Mouse (Mus musculus): ENCODE data around the gene Prok1. TPM values are rescaled to one million over a fixed set of nuclear protein-coding genes. Genes with fewer than 3 reads are reported as not detected.
A peak's percentile ranks its signal among the peaks of the same experiment; 100 is the strongest.

The Prok1 gene
- polyA plus RNA-seq, 1 experiment = not detected

DNA sequence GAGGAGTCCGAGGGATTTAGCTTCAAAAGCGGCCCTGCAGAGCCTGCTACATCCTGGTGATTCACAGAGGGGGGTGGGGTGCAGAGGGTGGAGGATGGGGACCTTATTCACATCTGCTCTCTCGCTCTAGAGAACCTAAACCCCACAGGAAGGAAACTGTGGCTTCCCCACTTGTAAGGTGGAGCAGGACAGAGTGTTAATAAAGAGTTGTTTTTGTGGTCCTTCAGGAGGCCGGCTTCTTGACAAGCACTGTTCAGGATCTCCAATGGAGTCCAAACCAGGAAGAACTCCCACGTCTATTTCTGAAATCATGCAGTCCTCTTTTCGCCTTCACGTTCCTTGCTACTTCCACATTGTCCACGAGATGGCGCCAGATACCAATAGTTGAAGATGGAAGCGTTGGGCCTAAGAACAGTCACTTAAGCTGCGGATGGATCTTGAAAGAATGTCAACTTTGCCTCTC is 6.1 kb downstream of the Prok1 start:
- Histone ChIP-seq H3K9ac (ENCODE audit: low read depth, poor library complexity, severe bottlenecking) (no peak overlapping the region), H3K27me3 (ENCODE audit: control insufficient read depth, insufficient read depth, low read length, poor library complexity, severe bottlenecking) (no peaks in the 10 kb centered on the region), H3K36me3 (ENCODE audit: control insufficient read depth, insufficient read depth, low read length, poor library complexity, severe bottlenecking) (no peaks in the 10 kb centered on the region), H3K9me3 (replicated peaks; ENCODE audit: control insufficient read depth, insufficient read depth, low read length, poor library complexity, severe bottlenecking) (no peaks in the 10 kb centered on the region), H3K27ac (ENCODE audit: insufficient read depth, low read length) (no peak overlapping the region), H3K4me3 (ENCODE audit: low read depth, low read length) (no peak overlapping the region), H3K4me1 (ENCODE audit: control insufficient read depth, insufficient read depth, low read length) (no peaks in the 10 kb centered on the region)
- no peak for TF ChIP-seq EP300 (IDR thresholded peaks at IDR 0.05; ENCODE audit: insufficient read depth, low read depth, low read length)
- TF ChIP-seq CTCF (IDR thresholded peaks at IDR 0.05; ENCODE audit: low read depth, low read length) = peak; percentile 45
- no peak for TF ChIP-seq POLR2A (IDR thresholded peaks at IDR 0.05; ENCODE audit: insufficient read depth, low read length)

GRCm38 (mm10) chr3:107231202-107231601 is 8.3 kb downstream of the Prok1 start:
- Histone ChIP-seq H3K4me1 (ENCODE audit: control insufficient read depth, insufficient read depth, low read length) (no peaks in the 10 kb centered on the region), H3K9ac (ENCODE audit: low read depth, poor library complexity, severe bottlenecking) (no peak overlapping the region), H3K36me3 (ENCODE audit: control insufficient read depth, insufficient read depth, low read length, poor library complexity, severe bottlenecking) (no peaks in the 10 kb centered on the region), H3K27ac (ENCODE audit: insufficient read depth, low read length) (no peak overlapping the region), H3K27me3 (ENCODE audit: control insufficient read depth, insufficient read depth, low read length, poor library complexity, severe bottlenecking) (no peaks in the 10 kb centered on the region), H3K9me3 (replicated peaks; ENCODE audit: control insufficient read depth, insufficient read depth, low read length, poor library complexity, severe bottlenecking) (no peaks in the 10 kb centered on the region), H3K4me3 (ENCODE audit: low read depth, low read length) (no peak overlapping the region)
- TF ChIP-seq CTCF (IDR thresholded peaks at IDR 0.05; ENCODE audit: low read depth, low read length) (no peak), EP300 (IDR thresholded peaks at IDR 0.05; ENCODE audit: insufficient read depth, low read depth, low read length) (no peak), POLR2A (IDR thresholded peaks at IDR 0.05; ENCODE audit: insufficient read depth, low read length) (no peak)

DNA sequence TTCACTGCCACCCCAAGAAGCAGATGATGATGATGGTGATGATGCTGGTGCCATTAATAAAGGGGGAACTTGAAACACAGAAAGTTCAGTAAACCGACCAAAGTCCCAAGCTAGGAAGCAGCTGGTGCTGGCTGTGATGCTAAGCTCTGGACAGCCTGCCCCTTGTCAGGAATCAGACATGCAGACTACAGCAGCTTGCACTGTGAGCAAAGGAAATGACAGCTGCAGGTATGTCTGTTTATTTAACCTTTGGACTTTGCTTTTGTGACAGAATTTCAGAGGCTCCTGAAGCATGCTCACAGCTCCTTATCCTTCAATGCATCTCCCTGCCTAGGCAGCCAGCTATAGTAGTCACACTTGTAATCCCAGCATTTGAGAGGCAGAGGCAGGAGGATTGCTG is 9.0 kb downstream of the Prok1 start, which contains the start of gene A630076J17Rik:
Gene A630076J17Rik (plus strand): TSS at position 88 of the 400 bp plus-strand sequence.
- H3K9me3 ChIP-seq (replicated peaks; ENCODE audit: control insufficient read depth, insufficient read depth, low read length, poor library complexity, severe bottlenecking) = no peaks in the 10 kb centered on the region
- H3K4me3 ChIP-seq (ENCODE audit: low read depth, low read length) = no peak within 1 kb of the TSS
- TF ChIP-seq POLR2A (IDR thresholded peaks at IDR 0.05; ENCODE audit: insufficient read depth, low read length) (no peak), EP300 (IDR thresholded peaks at IDR 0.05; ENCODE audit: insufficient read depth, low read depth, low read length) (no peak), CTCF (IDR thresholded peaks at IDR 0.05; ENCODE audit: low read depth, low read length) (no peak)
- no peak within 1 kb of the TSS for H3K9ac ChIP-seq (ENCODE audit: low read depth, poor library complexity, severe bottlenecking)
- no peaks in the 10 kb centered on the region for H3K36me3 ChIP-seq (ENCODE audit: control insufficient read depth, insufficient read depth, low read length, poor library complexity, severe bottlenecking)
- no peaks in the 10 kb centered on the region for H3K27me3 ChIP-seq (ENCODE audit: control insufficient read depth, insufficient read depth, low read length, poor library complexity, severe bottlenecking)
- no peak within 1 kb of the TSS for H3K27ac ChIP-seq (ENCODE audit: insufficient read depth, low read length)
- H3K4me1 ChIP-seq (ENCODE audit: control insufficient read depth, insufficient read depth, low read length) = no peaks in the 10 kb centered on the region

- no peaks in the 10 kb centered on the region for H3K9me3 ChIP-seq (replicated peaks; ENCODE audit: control insufficient read depth, insufficient read depth, low read length, poor library complexity, severe bottlenecking)
Observed at GRCm38 (mm10) chr3:107229822-107230221, 9.7 kb downstream of the Prok1 start.

GRCm38 (mm10) chr3:107229221-107229620 is 10.3 kb downstream of the Prok1 start:
- no peaks in the 10 kb centered on the region for H3K4me1 ChIP-seq (ENCODE audit: control insufficient read depth, insufficient read depth, low read length)
- no peaks in the 10 kb centered on the region for H3K36me3 ChIP-seq (ENCODE audit: control insufficient read depth, insufficient read depth, low read length, poor library complexity, severe bottlenecking)
- TF ChIP-seq CTCF (IDR thresholded peaks at IDR 0.05; ENCODE audit: low read depth, low read length) (no peak), POLR2A (IDR thresholded peaks at IDR 0.05; ENCODE audit: insufficient read depth, low read length) (no peak), EP300 (IDR thresholded peaks at IDR 0.05; ENCODE audit: insufficient read depth, low read depth, low read length) (no peak)
- no peak overlapping the region for H3K27ac ChIP-seq (ENCODE audit: insufficient read depth, low read length)
- no peak overlapping the region for H3K9ac ChIP-seq (ENCODE audit: low read depth, poor library complexity, severe bottlenecking)
- H3K4me3 ChIP-seq (ENCODE audit: low read depth, low read length) = no peak overlapping the region
- H3K9me3 ChIP-seq (replicated peaks; ENCODE audit: control insufficient read depth, insufficient read depth, low read length, poor library complexity, severe bottlenecking) = no peaks in the 10 kb centered on the region
- no peaks in the 10 kb centered on the region for H3K27me3 ChIP-seq (ENCODE audit: control insufficient read depth, insufficient read depth, low read length, poor library complexity, severe bottlenecking)

More at GRCm38 (mm10) chr3:107229822-107230221, 9.7 kb downstream of the Prok1 start:
- no peaks in the 10 kb centered on the region for H3K36me3 ChIP-seq (ENCODE audit: control insufficient read depth, insufficient read depth, low read length, poor library complexity, severe bottlenecking)
- no peaks in the 10 kb centered on the region for H3K27me3 ChIP-seq (ENCODE audit: control insufficient read depth, insufficient read depth, low read length, poor library complexity, severe bottlenecking)
- H3K4me1 ChIP-seq (ENCODE audit: control insufficient read depth, insufficient read depth, low read length) = no peaks in the 10 kb centered on the region
- no peak overlapping the region for H3K4me3 ChIP-seq (ENCODE audit: low read depth, low read length)
- H3K27ac ChIP-seq (ENCODE audit: insufficient read depth, low read length) = no peak overlapping the region
- no peak overlapping the region for H3K9ac ChIP-seq (ENCODE audit: low read depth, poor library complexity, severe bottlenecking)
- TF ChIP-seq CTCF (IDR thresholded peaks at IDR 0.05; ENCODE audit: low read depth, low read length) (no peak), POLR2A (IDR thresholded peaks at IDR 0.05; ENCODE audit: insufficient read depth, low read length) (no peak), EP300 (IDR thresholded peaks at IDR 0.05; ENCODE audit: insufficient read depth, low read depth, low read length) (no peak)

DNA sequence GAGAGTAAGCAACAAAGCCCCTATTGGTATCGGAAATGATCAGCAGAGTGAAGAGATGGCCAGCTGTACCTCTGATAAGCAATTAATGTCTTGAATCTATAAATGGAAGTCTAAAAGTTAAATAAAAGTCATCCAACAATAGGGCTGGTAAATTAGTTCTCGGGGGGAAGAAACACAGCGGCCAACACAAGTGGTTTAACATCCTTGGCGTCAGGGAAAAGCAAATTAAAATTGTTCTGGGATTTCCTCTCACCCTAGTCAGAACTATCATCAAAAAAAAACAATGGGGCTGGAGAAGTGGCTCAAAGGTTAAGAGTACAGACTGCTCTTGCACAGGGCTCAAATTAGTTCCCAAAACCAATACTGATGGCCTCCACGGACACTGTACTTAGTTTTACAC is 13.7 kb downstream of the Prok1 start:
- no peak overlapping the region for H3K4me3 ChIP-seq (ENCODE audit: low read depth, low read length)
- no peaks in the 10 kb centered on the region for H3K27me3 ChIP-seq (ENCODE audit: control insufficient read depth, insufficient read depth, low read length, poor library complexity, severe bottlenecking)
- H3K9ac ChIP-seq (ENCODE audit: low read depth, poor library complexity, severe bottlenecking) = no peak overlapping the region
- no peaks in the 10 kb centered on the region for H3K9me3 ChIP-seq (replicated peaks; ENCODE audit: control insufficient read depth, insufficient read depth, low read length, poor library complexity, severe bottlenecking)
- no peaks in the 10 kb centered on the region for H3K36me3 ChIP-seq (ENCODE audit: control insufficient read depth, insufficient read depth, low read length, poor library complexity, severe bottlenecking)
- TF ChIP-seq CTCF (IDR thresholded peaks at IDR 0.05; ENCODE audit: low read depth, low read length) (no peak), EP300 (IDR thresholded peaks at IDR 0.05; ENCODE audit: insufficient read depth, low read depth, low read length) (no peak), POLR2A (IDR thresholded peaks at IDR 0.05; ENCODE audit: insufficient read depth, low read length) (no peak)
- H3K27ac ChIP-seq (ENCODE audit: insufficient read depth, low read length) = no peak overlapping the region
- H3K4me1 ChIP-seq (ENCODE audit: control insufficient read depth, insufficient read depth, low read length) = no peaks in the 10 kb centered on the region

Data from ES-Bruce4 (cell line).